In genomic region chr14:74946321-74946750, GRCm38 (mm10) we compare ENCODE assay signal across 8 mouse cellular contexts. TPM values are rescaled to one million over a fixed set of nuclear protein-coding genes. Genes with fewer than 3 reads are reported as not detected.
DNase-seq lines count a peak whose midpoint lies in the region; ATAC-seq and TF ChIP-seq lines count a peak whose summit lies in the region.

No protein-coding gene starts in this region.

- no peak for TF ChIP-seq CTCF in CH12.LX (conservative IDR thresholded peaks at IDR 0.05 in 1 of 2, IDR thresholded peaks at IDR 0.05 in 1 of 2; ENCODE audit: low read depth in 2 of 2, low read length in 2 of 2)

- no peak for TF ChIP-seq POLR2A in CH12.LX (IDR thresholded peaks at IDR 0.05; ENCODE audit: low read depth, low read length)

- H3K9me3 ChIP-seq in CH12.LX (replicated peaks; ENCODE audit: low read length), result no peaks in the 10 kb centered on the region
- H3K9me3 ChIP-seq in embryonic facial prominence, embryonic 15.5 days (replicated peaks), result no peaks in the 10 kb centered on the region
- no peaks in the 10 kb centered on the region for H3K9me3 ChIP-seq in intestine, embryonic 15.5 days
- H3K9me3 ChIP-seq in midbrain, embryonic 14.5 days (ENCODE audit: control insufficient read depth, low read length), result no peaks in the 10 kb centered on the region

- H3K4me3 ChIP-seq in CH12.LX (replicated peaks in 1 of 3; ENCODE audit: low read depth in 2 of 3, low read length in 2 of 3, poor library complexity in 1 of 3), result peak overlapping the region; percentile 73 to 94 (median 90)
- peak overlapping the region; percentile 96 for H3K4me3 ChIP-seq in embryonic facial prominence, embryonic 15.5 days (replicated peaks)
- peak overlapping the region; percentile 89 for H3K4me3 ChIP-seq in intestine, embryonic 15.5 days (replicated peaks)
- H3K4me3 ChIP-seq in midbrain, embryonic 14.5 days (replicated peaks; ENCODE audit: low read depth, low read length), result peak overlapping the region; percentile 88

- peaks cover 50% of the 10 kb centered on the region for H3K79me2 ChIP-seq in CH12.LX (replicated peaks; ENCODE audit: control insufficient read depth, extremely low read depth, insufficient read depth, poor library complexity, severe bottlenecking)

- H3K27ac ChIP-seq in CH12.LX (ENCODE audit: insufficient read depth, low read depth), result peak overlapping the region; percentile 44
- peak overlapping the region; percentile 96 for H3K27ac ChIP-seq in embryonic facial prominence, embryonic 15.5 days (replicated peaks)
- H3K27ac ChIP-seq in intestine, embryonic 15.5 days, result peak overlapping the region; percentile 93
- H3K27ac ChIP-seq in midbrain, embryonic 14.5 days (replicated peaks; ENCODE audit: low read depth, low read length), result peak overlapping the region; percentile 89

- in situ Hi-C loops in CH12.LX (cut with MboI; ENCODE audit: low pct_ligation_motif_present, low pct_unique_long_range_greater_than_20kb, low sequenced_read_pairs), result no loop called here

- peak; percentile 44; the same call in 1 of the 2 replicates for ATAC-seq in embryonic facial prominence, embryonic 15.5 days (ENCODE audit: insufficient number of reproducible peaks, low FRiP score, low TSS enrichment, low read depth)
- ATAC-seq in intestine, embryonic 15.5 days, result peak; percentile 3
- ATAC-seq in midbrain, embryonic 14.5 days (ENCODE audit: low FRiP score, low TSS enrichment), result no peak

- WGBS in embryonic facial prominence, embryonic 15.5 days, result under 1% methylated on average over 13 of the region's 13 CpGs
- 6% methylated on average over 13 of the region's 13 CpGs for WGBS in intestine, embryonic 15.5 days
- 3% methylated on average over 13 of the region's 13 CpGs for WGBS in midbrain, embryonic 14.5 days

- no peak for TF ChIP-seq RAD21 in CH12.LX (IDR thresholded peaks at IDR 0.05; ENCODE audit: low read depth, low read length)

- peak overlapping the region; percentile 89 for H3K4me2 ChIP-seq in CH12.LX (ENCODE audit: insufficient read depth, low read depth, poor library complexity, severe bottlenecking)
- peak overlapping the region; percentile 74 for H3K4me2 ChIP-seq in embryonic facial prominence, embryonic 15.5 days (replicated peaks)
- H3K4me2 ChIP-seq in intestine, embryonic 15.5 days (replicated peaks), result peak overlapping the region; percentile 79
- H3K4me2 ChIP-seq in midbrain, embryonic 14.5 days (ENCODE audit: low read length), result peak overlapping the region; percentile 71

- H3K36me3 ChIP-seq in CH12.LX (replicated peaks in 1 of 2; ENCODE audit: control insufficient read depth in 1 of 2, insufficient read depth in 1 of 2, low read length in 1 of 2), result peaks cover 0 to 11% of the 10 kb centered on the region in 2 experiments
- H3K36me3 ChIP-seq in embryonic facial prominence, embryonic 15.5 days, result no peaks in the 10 kb centered on the region
- H3K36me3 ChIP-seq in intestine, embryonic 15.5 days, result no peaks in the 10 kb centered on the region
- H3K36me3 ChIP-seq in midbrain, embryonic 14.5 days (ENCODE audit: control insufficient read depth, insufficient read depth, low read length), result no peaks in the 10 kb centered on the region

- peaks cover 12 to 53% of the 10 kb centered on the region in 2 experiments for H3K4me1 ChIP-seq in CH12.LX (ENCODE audit: control insufficient read depth in 1 of 2, insufficient read depth in 2 of 2)
- H3K4me1 ChIP-seq in embryonic facial prominence, embryonic 15.5 days, result peaks cover 36% of the 10 kb centered on the region
- peaks cover 24% of the 10 kb centered on the region for H3K4me1 ChIP-seq in intestine, embryonic 15.5 days (replicated peaks)
- H3K4me1 ChIP-seq in midbrain, embryonic 14.5 days (ENCODE audit: control insufficient read depth, insufficient read depth, low read length), result peaks cover 24% of the 10 kb centered on the region

- no peaks in the 10 kb centered on the region for H3K27me3 ChIP-seq in CH12.LX (replicated peaks)
- no peaks in the 10 kb centered on the region for H3K27me3 ChIP-seq in embryonic facial prominence, embryonic 15.5 days
- no peaks in the 10 kb centered on the region for H3K27me3 ChIP-seq in intestine, embryonic 15.5 days (replicated peaks)
- no peaks in the 10 kb centered on the region for H3K27me3 ChIP-seq in midbrain, embryonic 14.5 days (ENCODE audit: control insufficient read depth, insufficient read depth, low read length)

- no peak for TF ChIP-seq EP300 in CH12.LX (IDR thresholded peaks at IDR 0.05; ENCODE audit: low read length)

- peak; percentile 33 to 68 for DNase-seq in heart, adult 9 months (ENCODE audit: low spot score in 2 of 2)
- no peak for DNase-seq in heart, adult 11 months
- DNase-seq in CH12.LX (ENCODE audit: extremely low read depth), result peak; percentile 40
- no peak for DNase-seq in midbrain, embryonic 14.5 days
- DNase-seq in layer of hippocampus, adult 18-20 months (ENCODE audit: low spot score in 2 of 2), result no peak
- no peak for DNase-seq in urinary bladder, postnatal 10 days (ENCODE audit: low spot score)

- dilution Hi-C loops in CH12.LX (cut with MboI; ENCODE audit: extremely low pct_ligation_motif_present, extremely low pct_unique_long_range_greater_than_20kb, low sequenced_read_pairs), result no loop called here

- H3K9ac ChIP-seq in CH12.LX (ENCODE audit: insufficient read depth, low read depth), result peak overlapping the region; percentile 54
- H3K9ac ChIP-seq in embryonic facial prominence, embryonic 15.5 days, result peak overlapping the region; percentile 78
- H3K9ac ChIP-seq in intestine, embryonic 15.5 days, result peak overlapping the region; percentile 92
- peak overlapping the region; percentile 92 for H3K9ac ChIP-seq in midbrain, embryonic 14.5 days (replicated peaks; ENCODE audit: low read length)

TF ChIP-seq in CH12.LX, 34 proteins besides CTCF, POLR2A, EP300 and RAD21:
- TF ChIP-seq ZMIZ1 (IDR thresholded peaks at IDR 0.05; ENCODE audit: low read depth, low read length) (no peak; the same call in 1 of the 2 replicates), ELF1 (IDR thresholded peaks at IDR 0.05; ENCODE audit: low read depth, low read length) (0 out of 2 replicates have a peak, but pooled peaks have one; percentile 18), HCFC1 (IDR thresholded peaks at IDR 0.05; ENCODE audit: low read depth, low read length) (no peak), SIN3A (IDR thresholded peaks at IDR 0.05; ENCODE audit: low read length) (peak; percentile 61; the same call in 1 of the 2 replicates), TBP (conservative IDR thresholded peaks at IDR 0.05; ENCODE audit: low read depth, low read length) (0 out of 2 replicates have a peak, but pooled peaks have one; percentile 41), IRF4 (IDR thresholded peaks at IDR 0.05; ENCODE audit: low read depth, low read length) (no peak; the same call in 1 of the 2 replicates)

RNA-seq across cellular contexts. Expression of gene Lrch1, which starts 1.3 kb away (rescaled TPM):
- total RNA-seq in CH12.LX (2012; rRNA removed) (10.3 TPM in 2 replicates), CH12.LX (2014; rRNA removed) (12.8 and 14.1 TPM in 2 replicates)
- 21.6 and 23.3 TPM in 2 replicates for polyA plus RNA-seq in CH12.LX (2012; ENCODE audit: insufficient read length, low read depth)
- 17.3 and 18.8 TPM in 2 replicates for polyA plus RNA-seq in embryonic facial prominence, embryonic 15.5 days (2015; fragmentation: Nextera tagmentation; extraction: Ambion mirVana)
- 11.8 and 12.5 TPM in 2 replicates for polyA plus RNA-seq in intestine, embryonic 15.5 days (2015; fragmentation: Nextera tagmentation; extraction: Ambion mirVana)
- 14.3 and 19.4 TPM in 2 replicates for polyA plus RNA-seq in midbrain, embryonic 14.5 days (2014; fragmentation: Nextera tagmentation; extraction: Ambion mirVana)
- 10 to 100 TPM; 20.4 to 23.1 TPM for total RNA-seq in layer of hippocampus, adult 18-20 months (2021)

Comparison
In these comparisons a context has a peak if more than half of its experiments do, and no peak if none do; other contexts are left out.
1. DNase-seq: peak in heart, adult 9 months (2 of 2) and CH12.LX (single experiment); none in heart, adult 11 months (single experiment), midbrain, embryonic 14.5 days (single experiment), layer of hippocampus, adult 18-20 months (0 of 2) and urinary bladder, postnatal 10 days (single experiment).
2. H3K27ac ChIP-seq: peak in every context shown above with its lines; median percentile 96 in embryonic facial prominence, embryonic 15.5 days; 93 in intestine, embryonic 15.5 days; 89 in midbrain, embryonic 14.5 days; 44 in CH12.LX.
3. Peak in every context shown above with its lines, with median percentiles within 50 percentile points of each other: H3K4me2 ChIP-seq, H3K4me3 ChIP-seq and H3K9ac ChIP-seq.